Mouse (Mus musculus) embryonic facial prominence, embryonic 13.5 days (tissue): Measurements from ENCODE around the gene Ubap2l. TPM values are rescaled to one million over a fixed set of nuclear protein-coding genes. Genes with fewer than 3 reads are reported as not detected.

Experiments
- ATAC-seq: fragments of 200-750 bp; cut with Nextera tagmentation; 2 replicates; pipeline ENCODE4 v1.8.0; 2017; ENCODE audit warnings: low read depth; ENCODE audit not compliant: insufficient number of reproducible peaks, insufficient read depth, low FRiP score, low TSS enrichment
- H3K27ac ChIP-seq: fragments of 300-500 bp; sonication (generic); 2 replicates; pipeline ENCODE4 v1.5.1; 2015; ENCODE audit warnings: moderate library complexity, mild to moderate bottlenecking, inconsistent platforms
- H3K27me3 ChIP-seq: fragments of 300-500 bp; sonication (generic); 2 replicates; pipeline ENCODE4 v1.6.1; 2015; ENCODE audit warnings: mild to moderate bottlenecking, inconsistent platforms
- H3K36me3 ChIP-seq: fragments of 300-500 bp; sonication (generic); 2 replicates; pipeline ENCODE4 v1.6.1; 2015; ENCODE audit warnings: mild to moderate bottlenecking, inconsistent platforms
- H3K4me1 ChIP-seq: fragments of 300-500 bp; sonication (generic); 2 replicates; pipeline ENCODE4 v1.6.1; 2015; ENCODE audit warnings: inconsistent platforms
- H3K4me2 ChIP-seq: fragments of 300-500 bp; sonication (generic); 2 replicates; pipeline ENCODE4 v1.6.1; 2015; ENCODE audit warnings: moderate library complexity, mild to moderate bottlenecking, inconsistent platforms
- H3K4me3 ChIP-seq: fragments of 300-500 bp; sonication (generic); 2 replicates; pipeline ENCODE4 v1.5.1; 2015; ENCODE audit warnings: mild to moderate bottlenecking, inconsistent platforms
- H3K9ac ChIP-seq: fragments of 300-500 bp; sonication (generic); 2 replicates; pipeline ENCODE4 v1.6.1; 2015; ENCODE audit warnings: mild to moderate bottlenecking, inconsistent platforms
- H3K9me3 ChIP-seq: fragments of 300-500 bp; sonication (generic); 2 replicates; pipeline ENCODE4 v1.6.1; 2016; ENCODE audit warnings: inconsistent platforms
- WGBS: fragments of 180-500 bp; shearing (Covaris S2); methylation state at CpG from one replicate; pipeline ENCODE4 v1.1.7; 2015; ENCODE audit warnings: mixed read lengths; 5-methylcytosine and 5-hydroxymethylcytosine counted together
- polyA plus RNA-seq: library from polyadenylated mRNA; unstranded; fragments of >200 nt; fragmentation: Nextera tagmentation; extraction: Ambion mirVana; gene quantifications from 2 replicates; pipeline ENCODE4 v1.2.1, GENCODE M21; 2015

Ubap2l gene
- polyA plus RNA-seq, 1 experiment from 2014 or later, result 231 TPM

- WGBS, result 74% methylated on average over 5 of the region's 5 CpGs
- H3K4me1 ChIP-seq, result peaks cover 58% of the 10 kb centered on the region
Measured at GRCm38 (mm10) chr3:90081365-90082240, 29.2 kb upstream of the Ubap2l start.

GRCm38 (mm10) chr3:90080498-90080863, 28.1 kb upstream of the Ubap2l start:
- H3K4me3 ChIP-seq, result peak overlapping the region; percentile 89
- 3% methylated on average over 6 of the region's 6 CpGs for WGBS
- H3K27ac ChIP-seq, result peak overlapping the region; percentile 98
- no peaks in the 10 kb centered on the region for H3K9me3 ChIP-seq
- no peaks in the 10 kb centered on the region for H3K36me3 ChIP-seq
- peak overlapping the region; percentile 75 for H3K4me2 ChIP-seq
- H3K27me3 ChIP-seq, result no peaks in the 10 kb centered on the region
- H3K4me1 ChIP-seq, result peaks cover 58% of the 10 kb centered on the region
- H3K9ac ChIP-seq, result peak overlapping the region; percentile 88
- ATAC-seq, result no peak

More at GRCm38 (mm10) chr3:90081365-90082240, 29.2 kb upstream of the Ubap2l start:
- Histone ChIP-seq H3K27ac (no peak overlapping the region), H3K4me2 (peak overlapping the region; percentile 75), H3K36me3 (peaks cover 7% of the 10 kb centered on the region), H3K27me3 (no peaks in the 10 kb centered on the region), H3K9me3 (no peaks in the 10 kb centered on the region), H3K4me3 (peak overlapping the region; percentile 89), H3K9ac (peak overlapping the region; percentile 52)
- ATAC-seq, result no peak

- peaks cover 52% of the 10 kb centered on the region for H3K4me1 ChIP-seq
Measured at GRCm38 (mm10) chr3:90079763-90080497, 27.5 kb upstream of the Ubap2l start.

GRCm38 (mm10) chr3:90079133-90079762, 26.8 kb upstream of the Ubap2l start:
- Histone ChIP-seq H3K27ac (peak overlapping the region; percentile 98), H3K4me3 (peak overlapping the region; percentile 89), H3K9ac (peak overlapping the region; percentile 88), H3K36me3 (no peaks in the 10 kb centered on the region), H3K9me3 (no peaks in the 10 kb centered on the region), H3K4me2 (peak overlapping the region; percentile 75), H3K4me1 (peaks cover 46% of the 10 kb centered on the region), H3K27me3 (no peaks in the 10 kb centered on the region)
- ATAC-seq, result peak; percentile 93
- under 1% methylated on average over 33 of the region's 33 CpGs for WGBS

More at GRCm38 (mm10) chr3:90079763-90080497, 27.5 kb upstream of the Ubap2l start:
- H3K27ac ChIP-seq, result peak overlapping the region; percentile 98
- H3K4me3 ChIP-seq, result peak overlapping the region; percentile 89
- H3K27me3 ChIP-seq, result no peaks in the 10 kb centered on the region
- no peaks in the 10 kb centered on the region for H3K36me3 ChIP-seq
- peak overlapping the region; percentile 75 for H3K4me2 ChIP-seq
- H3K9ac ChIP-seq, result peak overlapping the region; percentile 88
- ATAC-seq, result peak; percentile 61
- no peaks in the 10 kb centered on the region for H3K9me3 ChIP-seq
- under 1% methylated on average over 53 of the region's 53 CpGs for WGBS

- Histone ChIP-seq H3K9me3 (no peaks in the 10 kb centered on the region), H3K4me3 (no peak overlapping the region), H3K27me3 (no peaks in the 10 kb centered on the region), H3K36me3 (no peaks in the 10 kb centered on the region), H3K27ac (0 out of 2 replicates have a peak overlapping the region, but pooled peaks have one; percentile 39), H3K4me2 (no peak overlapping the region), H3K9ac (no peak overlapping the region), H3K4me1 (peaks cover 35% of the 10 kb centered on the region)
- no peak for ATAC-seq
- 52% methylated on average over 5 of the region's 5 CpGs for WGBS
Measured at GRCm38 (mm10) chr3:90078224-90078623, 25.8 kb upstream of the Ubap2l start.

DNA sequence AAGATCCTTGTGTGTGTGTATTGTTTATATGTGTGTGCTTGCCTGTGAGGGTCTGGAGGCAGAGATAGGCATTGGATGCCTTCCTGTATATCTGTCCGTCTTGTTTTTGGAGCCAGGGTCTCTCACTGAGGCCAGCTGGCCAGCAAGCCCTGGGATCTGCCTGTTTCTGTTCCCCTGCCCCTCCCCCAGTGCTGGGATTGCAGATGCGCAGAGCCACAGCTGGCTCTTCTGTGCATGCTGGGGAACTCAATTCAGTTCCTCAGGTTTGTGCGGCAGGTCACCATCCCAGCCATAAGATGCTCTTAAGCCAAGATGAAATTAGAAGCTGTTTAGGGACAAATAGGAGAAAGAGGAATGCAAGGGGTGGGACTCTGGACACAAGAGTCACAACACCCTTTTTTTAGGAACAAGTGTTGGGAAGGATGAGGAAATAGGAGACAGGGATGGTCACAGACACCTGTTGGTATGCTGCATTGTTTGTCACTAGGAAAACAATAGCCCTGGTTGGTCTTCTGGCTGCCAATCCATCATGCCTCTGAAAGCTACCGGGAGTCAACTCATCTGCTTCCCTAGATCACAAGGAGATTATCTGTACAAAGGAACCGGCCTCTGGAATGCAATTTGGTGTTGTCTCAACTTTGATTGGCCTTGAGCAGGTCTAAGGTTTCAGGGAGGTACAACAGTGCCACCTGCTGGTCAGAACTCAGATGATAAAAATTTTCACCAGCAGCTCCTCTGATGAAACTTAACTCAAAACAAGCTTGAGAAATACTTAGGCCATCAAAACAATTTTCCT, 24.7 kb upstream of the Ubap2l start:
- WGBS, result 17% methylated on average over 5 of the region's 5 CpGs
- 0 out of 2 replicates have a peak overlapping the region, but pooled peaks have one; percentile 2 for H3K4me3 ChIP-seq
- H3K9ac ChIP-seq, result 0 out of 2 replicates have a peak overlapping the region, but pooled peaks have one; percentile 51
- peaks cover 25% of the 10 kb centered on the region for H3K4me1 ChIP-seq
- H3K9me3 ChIP-seq, result no peaks in the 10 kb centered on the region
- peak overlapping the region; percentile 43 for H3K4me2 ChIP-seq
- H3K27ac ChIP-seq, result no peak overlapping the region
- ATAC-seq, result no peak
- no peaks in the 10 kb centered on the region for H3K27me3 ChIP-seq
- no peaks in the 10 kb centered on the region for H3K36me3 ChIP-seq

DNA sequence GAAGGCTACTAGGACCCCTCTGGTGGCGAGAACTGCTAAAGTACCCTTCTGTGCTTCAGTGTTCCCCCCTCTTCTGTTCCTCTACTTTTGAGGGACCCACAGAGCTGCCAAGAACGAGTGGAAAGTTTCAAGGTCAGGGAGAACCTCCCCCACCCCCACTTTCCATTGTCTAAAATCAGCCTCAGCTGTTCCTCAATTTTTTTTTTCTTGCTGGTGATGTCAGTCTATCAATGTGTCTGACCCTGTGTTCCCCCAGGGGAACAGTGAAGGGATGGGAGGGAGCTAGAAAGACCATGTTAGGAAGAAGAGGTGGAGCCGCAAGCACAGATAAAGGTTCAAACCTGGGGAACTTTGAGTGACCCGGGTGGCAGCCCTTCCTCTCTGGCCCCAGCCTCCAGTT, 19.9 kb upstream of the Ubap2l start, which contains the start of gene Tpm3:
Gene Tpm3, plus strand, starts transcription at position 356 of the 400 bp plus-strand sequence.
- H3K9me3 ChIP-seq, result no peaks in the 10 kb centered on the region
- H3K4me1 ChIP-seq, result peaks cover 6% of the 10 kb centered on the region
- no peaks in the 10 kb centered on the region for H3K36me3 ChIP-seq
- no peak within 1 kb of the TSS for H3K4me2 ChIP-seq
- H3K4me3 ChIP-seq, result no peak within 1 kb of the TSS
- 69% methylated on average over 4 of the region's 4 CpGs for WGBS
- H3K9ac ChIP-seq, result no peak within 1 kb of the TSS
- H3K27me3 ChIP-seq, result no peaks in the 10 kb centered on the region
- ATAC-seq, result no peak
- no peak within 1 kb of the TSS for H3K27ac ChIP-seq

- H3K36me3 ChIP-seq, result no peaks in the 10 kb centered on the region
- H3K27ac ChIP-seq, result no peak overlapping the region
- no peak for ATAC-seq
- 68% methylated on average over 7 of the region's 7 CpGs for WGBS
- no peaks in the 10 kb centered on the region for H3K27me3 ChIP-seq
- H3K4me3 ChIP-seq, result no peak overlapping the region
- no peaks in the 10 kb centered on the region for H3K4me1 ChIP-seq
- H3K4me2 ChIP-seq, result no peak overlapping the region
- H3K9ac ChIP-seq, result no peak overlapping the region
- H3K9me3 ChIP-seq, result no peaks in the 10 kb centered on the region
Measured at GRCm38 (mm10) chr3:90069688-90070087, 17.3 kb upstream of the Ubap2l start.

- Histone ChIP-seq H3K36me3 (peaks cover 6% of the 10 kb centered on the region), H3K4me1 (no peaks in the 10 kb centered on the region), H3K27ac (no peak overlapping the region), H3K9ac (no peak overlapping the region), H3K4me3 (no peak overlapping the region), H3K9me3 (no peaks in the 10 kb centered on the region), H3K4me2 (no peak overlapping the region), H3K27me3 (no peaks in the 10 kb centered on the region)
- WGBS, result 88% methylated on average over 4 of the region's 4 CpGs
- ATAC-seq, result no peak
Measured at GRCm38 (mm10) chr3:90067851-90068250, 15.4 kb upstream of the Ubap2l start.

GRCm38 (mm10) chr3:90065553-90065952, 13.1 kb upstream of the Ubap2l start:
- H3K36me3 ChIP-seq, result peaks cover 29% of the 10 kb centered on the region
- H3K4me3 ChIP-seq, result no peak overlapping the region
- H3K4me2 ChIP-seq, result no peak overlapping the region
- H3K9ac ChIP-seq, result no peak overlapping the region
- ATAC-seq, result no peak
- WGBS, result 59% methylated on average over 3 of the region's 3 CpGs
- H3K9me3 ChIP-seq, result no peaks in the 10 kb centered on the region
- no peaks in the 10 kb centered on the region for H3K27me3 ChIP-seq
- H3K27ac ChIP-seq, result no peak overlapping the region
- no peaks in the 10 kb centered on the region for H3K4me1 ChIP-seq

DNA sequence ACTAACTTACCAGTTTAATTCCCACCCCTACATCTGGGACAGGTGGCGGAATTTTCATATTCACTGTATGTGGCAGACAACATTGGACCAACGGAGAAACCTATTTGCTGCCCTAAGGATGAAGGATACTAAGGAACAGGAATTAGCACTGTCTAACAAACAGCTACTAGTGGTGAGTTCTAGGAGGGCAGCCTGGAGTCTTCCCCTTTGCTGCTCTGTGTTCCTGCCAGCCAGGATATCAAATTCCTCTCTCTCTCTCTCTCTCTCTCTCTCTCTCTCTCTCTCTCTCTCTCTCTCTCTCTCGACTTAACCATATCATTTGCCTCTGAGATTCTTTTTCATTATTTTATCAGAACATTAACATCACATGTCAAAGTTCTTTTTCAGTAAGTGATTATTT, 12.0 kb upstream of the Ubap2l start:
- H3K4me2 ChIP-seq, result no peak overlapping the region
- H3K4me3 ChIP-seq, result no peak overlapping the region
- no peak for ATAC-seq
- no peak overlapping the region for H3K27ac ChIP-seq
- 68% methylated on average over 3 of the region's 3 CpGs for WGBS
- H3K9ac ChIP-seq, result no peak overlapping the region
- no peaks in the 10 kb centered on the region for H3K27me3 ChIP-seq
- no peaks in the 10 kb centered on the region for H3K4me1 ChIP-seq
- H3K9me3 ChIP-seq, result no peaks in the 10 kb centered on the region
- peaks cover 37% of the 10 kb centered on the region for H3K36me3 ChIP-seq
